Mouse (Mus musculus): ENCODE results near the gene Sun1. TPM values are rescaled to one million over a fixed set of nuclear protein-coding genes. Genes with fewer than 3 reads are reported as not detected.

Sun1 gene
- polyA plus RNA-seq, 1 experiment, result 65.5 TPM

- Histone ChIP-seq H3K4me2 (ENCODE audit: low read depth) (no peak overlapping the region), H3K27me3 (ENCODE audit: control insufficient read depth, insufficient read depth, insufficient read length) (no peaks in the 10 kb centered on the region), H3K4me3 (no peak overlapping the region), H3ac (ENCODE audit: control insufficient read depth, insufficient read length) (no peak overlapping the region), H3K36me3 (ENCODE audit: control insufficient read depth, insufficient read depth) (no peaks in the 10 kb centered on the region), H3K79me2 (ENCODE audit: control insufficient read depth, insufficient read depth) (peaks cover 72% of the 10 kb centered on the region)
- no peak for TF ChIP-seq USF1 (IDR thresholded peaks at IDR 0.05; ENCODE audit: low read depth)
- TF ChIP-seq REST (IDR thresholded peaks at IDR 0.05; ENCODE audit: insufficient read depth, insufficient read length), result no peak
- TF ChIP-seq MYOD1 (IDR thresholded peaks at IDR 0.05; ENCODE audit: control insufficient read depth in 1 of 3, insufficient read length in 2 of 3, low read depth in 2 of 3), result no peak
- TF ChIP-seq CEBPB (IDR thresholded peaks at IDR 0.05; ENCODE audit: insufficient read depth, poor library complexity, severe bottlenecking), result no peak
- TF ChIP-seq POLR2A (IDR thresholded peaks at IDR 0.05; ENCODE audit: insufficient read length, low read depth), result no peak
- no peak for TF ChIP-seq TCF3 (IDR thresholded peaks at IDR 0.05; ENCODE audit: insufficient read length, low read depth)
- no peak for TF ChIP-seq TCF12 (IDR thresholded peaks at IDR 0.05; ENCODE audit: insufficient read depth, poor library complexity, severe bottlenecking)
- TF ChIP-seq POLR2AphosphoS2 (IDR thresholded peaks at IDR 0.05; ENCODE audit: insufficient read length, low read depth), result no peak
Measured at GRCm38 (mm10) chr5:139203312-139203711, 2.9 kb downstream of the Sun1 start.

- H3K36me3 ChIP-seq (ENCODE audit: control insufficient read depth, insufficient read depth), result peaks cover 16% of the 10 kb centered on the region
Measured at GRCm38 (mm10) chr5:139206081-139206480, 5.6 kb downstream of the Sun1 start.

GRCm38 (mm10) chr5:139206525-139206924, 6.1 kb downstream of the Sun1 start:
- H3K79me2 ChIP-seq (ENCODE audit: control insufficient read depth, insufficient read depth), result peaks cover 94% of the 10 kb centered on the region
- TF ChIP-seq MYOG (IDR thresholded peaks at IDR 0.05; ENCODE audit: control insufficient read depth in 1 of 3, insufficient read depth in 1 of 3, insufficient read length in 2 of 3, low read depth in 2 of 3), result no peak
- TF ChIP-seq MAX (IDR thresholded peaks at IDR 0.05; ENCODE audit: low read depth), result no peak
- no peak for TF ChIP-seq POLR2A (IDR thresholded peaks at IDR 0.05; ENCODE audit: insufficient read length, low read depth)
- no peak for TF ChIP-seq CEBPB (IDR thresholded peaks at IDR 0.05; ENCODE audit: insufficient read depth, poor library complexity, severe bottlenecking)
- TF ChIP-seq MYOD1 (IDR thresholded peaks at IDR 0.05; ENCODE audit: control insufficient read depth in 1 of 3, insufficient read length in 2 of 3, low read depth in 2 of 3), result no peak
- no peak for TF ChIP-seq TCF3 (IDR thresholded peaks at IDR 0.05; ENCODE audit: insufficient read length, low read depth)
- no peak for TF ChIP-seq POLR2AphosphoS2 (IDR thresholded peaks at IDR 0.05; ENCODE audit: insufficient read length, low read depth)
- no peak for TF ChIP-seq USF1 (IDR thresholded peaks at IDR 0.05; ENCODE audit: low read depth)
- TF ChIP-seq SRF (IDR thresholded peaks at IDR 0.05; ENCODE audit: control insufficient read depth, insufficient read length, low read depth), result no peak
- no peak for TF ChIP-seq TCF12 (IDR thresholded peaks at IDR 0.05; ENCODE audit: insufficient read depth, poor library complexity, severe bottlenecking)
- TF ChIP-seq E2F4 (IDR thresholded peaks at IDR 0.05; ENCODE audit: insufficient read depth), result no peak
- no peak for TF ChIP-seq REST (IDR thresholded peaks at IDR 0.05; ENCODE audit: insufficient read depth, insufficient read length)
- peaks cover 16% of the 10 kb centered on the region for H3K36me3 ChIP-seq (ENCODE audit: control insufficient read depth, insufficient read depth)
- H3ac ChIP-seq (ENCODE audit: control insufficient read depth, insufficient read length), result no peak overlapping the region
- H3K4me3 ChIP-seq, result no peak overlapping the region
- no peak overlapping the region for H3K4me2 ChIP-seq (ENCODE audit: low read depth)
- no peaks in the 10 kb centered on the region for H3K27me3 ChIP-seq (ENCODE audit: control insufficient read depth, insufficient read depth, insufficient read length)

More at GRCm38 (mm10) chr5:139206081-139206480, 5.6 kb downstream of the Sun1 start:
- Histone ChIP-seq H3K4me3 (no peak overlapping the region), H3ac (ENCODE audit: control insufficient read depth, insufficient read length) (no peak overlapping the region), H3K27me3 (ENCODE audit: control insufficient read depth, insufficient read depth, insufficient read length) (no peaks in the 10 kb centered on the region), H3K79me2 (ENCODE audit: control insufficient read depth, insufficient read depth) (peaks cover 97% of the 10 kb centered on the region), H3K4me2 (ENCODE audit: low read depth) (no peak overlapping the region)
- TF ChIP-seq MYOG (IDR thresholded peaks at IDR 0.05; ENCODE audit: control insufficient read depth in 1 of 3, insufficient read depth in 1 of 3, insufficient read length in 2 of 3, low read depth in 2 of 3), result no peak
- no peak for TF ChIP-seq POLR2AphosphoS2 (IDR thresholded peaks at IDR 0.05; ENCODE audit: insufficient read length, low read depth)
- no peak for TF ChIP-seq E2F4 (IDR thresholded peaks at IDR 0.05; ENCODE audit: insufficient read depth)
- no peak for TF ChIP-seq MAX (IDR thresholded peaks at IDR 0.05; ENCODE audit: low read depth)
- TF ChIP-seq TCF12 (IDR thresholded peaks at IDR 0.05; ENCODE audit: insufficient read depth, poor library complexity, severe bottlenecking), result no peak
- no peak for TF ChIP-seq USF1 (IDR thresholded peaks at IDR 0.05; ENCODE audit: low read depth)
- no peak for TF ChIP-seq REST (IDR thresholded peaks at IDR 0.05; ENCODE audit: insufficient read depth, insufficient read length)
- no peak for TF ChIP-seq TCF3 (IDR thresholded peaks at IDR 0.05; ENCODE audit: insufficient read length, low read depth)
- no peak for TF ChIP-seq SRF (IDR thresholded peaks at IDR 0.05; ENCODE audit: control insufficient read depth, insufficient read length, low read depth)
- TF ChIP-seq CEBPB (IDR thresholded peaks at IDR 0.05; ENCODE audit: insufficient read depth, poor library complexity, severe bottlenecking), result no peak

- Histone ChIP-seq H3K79me2 (ENCODE audit: control insufficient read depth, insufficient read depth) (peaks cover 92% of the 10 kb centered on the region), H3K36me3 (ENCODE audit: control insufficient read depth, insufficient read depth) (peaks cover 16% of the 10 kb centered on the region), H3K4me2 (ENCODE audit: low read depth) (peak overlapping the region; percentile 44), H3K27me3 (ENCODE audit: control insufficient read depth, insufficient read depth, insufficient read length) (no peaks in the 10 kb centered on the region), H3K4me3 (no peak overlapping the region), H3ac (ENCODE audit: control insufficient read depth, insufficient read length) (no peak overlapping the region)
- TF ChIP-seq SRF (IDR thresholded peaks at IDR 0.05; ENCODE audit: control insufficient read depth, insufficient read length, low read depth) (no peak), REST (IDR thresholded peaks at IDR 0.05; ENCODE audit: insufficient read depth, insufficient read length) (no peak), TCF12 (IDR thresholded peaks at IDR 0.05; ENCODE audit: insufficient read depth, poor library complexity, severe bottlenecking) (peak; percentile 54), MYOG (IDR thresholded peaks at IDR 0.05; ENCODE audit: control insufficient read depth in 1 of 3, insufficient read depth in 1 of 3, insufficient read length in 2 of 3, low read depth in 2 of 3) (peak; percentile 56 to 89 (median 86)), MYOD1 (IDR thresholded peaks at IDR 0.05; ENCODE audit: control insufficient read depth in 1 of 3, insufficient read length in 2 of 3, low read depth in 2 of 3) (peak in 2 of 3 experiments; percentile 47 to 91), POLR2AphosphoS2 (IDR thresholded peaks at IDR 0.05; ENCODE audit: insufficient read length, low read depth) (no peak)
Measured at GRCm38 (mm10) chr5:139208183-139208582, 7.7 kb downstream of the Sun1 start.

Measured in myocyte (in vitro differentiated cells).